Mouse (Mus musculus) heart, postnatal 14 days (tissue): Measurements from ENCODE around the gene A930004D18Rik. TPM values are rescaled to one million over a fixed set of nuclear protein-coding genes. Genes with fewer than 3 reads are reported as not detected.
A peak's percentile ranks its signal among the peaks of the same experiment; 100 is the strongest.

ENCODE experiments used
- DNase-seq, 2 experiments: peaks; one replicate each; pipeline ENCODE4 v3.0.0; 2021 to 2022
- intact Hi-C: fragments of 180-260 bp; cut with DNase I; formaldehyde crosslinking; loops from one replicate; pipeline ENCODE4 v1.15.1; 2025
- total RNA-seq, 2 experiments: library from RNA; stranded (reverse); gene quantifications; 2 replicates each; pipeline ENCODE4 v1.2.3; 2021

A930004D18Rik gene
- total RNA-seq, 2 experiments from 2014 or later, result 3.1 to 4.0 TPM

GRCm38 (mm10) chr2:18053951-18054530 is 16.5 kb upstream of the A930004D18Rik start:
- DNase-seq, result peak; percentile 70 to 82
- intact Hi-C loops, result no loop called here

GRCm38 (mm10) chr2:18053243-18053950 is 15.9 kb upstream of the A930004D18Rik start:
- DNase-seq, result no peak
- intact Hi-C loops, result no loop called here

- no peak for DNase-seq
- intact Hi-C loops, result no loop called here
Measured at GRCm38 (mm10) chr2:18052581-18052980, 15.0 kb upstream of the A930004D18Rik start.

GRCm38 (mm10) chr2:18051831-18052170 is 14.3 kb upstream of the A930004D18Rik start:
- intact Hi-C loops, result no loop called here

GRCm38 (mm10) chr2:18051026-18051830 is 13.7 kb upstream of the A930004D18Rik start:
- DNase-seq, result no peak
- intact Hi-C loops, result no loop called here

More at GRCm38 (mm10) chr2:18051831-18052170, 14.3 kb upstream of the A930004D18Rik start:
- no peak for DNase-seq

- DNase-seq, result no peak
- intact Hi-C loops, result no loop called here
Measured at GRCm38 (mm10) chr2:18050541-18050985, 13.0 kb upstream of the A930004D18Rik start.

- intact Hi-C loops, result no loop called here
Measured at GRCm38 (mm10) chr2:18050018-18050417, 12.5 kb upstream of the A930004D18Rik start.

GRCm38 (mm10) chr2:18049279-18049821 is 11.8 kb upstream of the A930004D18Rik start:
- intact Hi-C loops, result loop anchor here (5.0 kb wide), 3 partner anchors 293 to 718 kb away; partner anchors contain the start of gene Commd3
- DNase-seq, result peak in 1 of 2 experiments; percentile 43

More at GRCm38 (mm10) chr2:18050018-18050417, 12.5 kb upstream of the A930004D18Rik start:
- DNase-seq, result no peak

- DNase-seq, result peak in 1 of 2 experiments; percentile 42
- intact Hi-C loops, result loop anchor here (5.0 kb wide), 3 partner anchors 294 to 719 kb away; partner anchors contain the start of gene Commd3
Measured at GRCm38 (mm10) chr2:18048453-18049075, 11.0 kb upstream of the A930004D18Rik start, which contains the start of gene Skida1. Gene Skida1, minus strand, starts transcription at chr2:18049051.

GRCm38 (mm10) chr2:18047646-18048452 is 10.3 kb upstream of the A930004D18Rik start:
- DNase-seq, result peak; percentile 83 to 88
- intact Hi-C loops, result loop anchor here (2.0 to 5.0 kb wide), 4 partner anchors 17 to 719 kb away; partner anchors contain the start of gene Commd3

GRCm38 (mm10) chr2:18046758-18047645 is 9.5 kb upstream of the A930004D18Rik start:
- DNase-seq, result peak; percentile 74 to 77
- intact Hi-C loops, result loop anchor here (2.0 to 5.0 kb wide), 4 partner anchors 16 to 720 kb away; partner anchors contain the start of gene Commd3

GRCm38 (mm10) chr2:18046186-18046585 is 8.6 kb upstream of the A930004D18Rik start:
- DNase-seq, result no peak
- intact Hi-C loops, result loop anchor here (2.0 to 5.0 kb wide), 4 partner anchors 15 to 721 kb away; partner anchors contain the start of gene Commd3

GRCm38 (mm10) chr2:18045781-18046181 is 8.2 kb upstream of the A930004D18Rik start:
- intact Hi-C loops, result loop anchor here (2.0 to 5.0 kb wide), 4 partner anchors 15 to 722 kb away; partner anchors contain the start of gene Commd3

GRCm38 (mm10) chr2:18045143-18045780 is 7.7 kb upstream of the A930004D18Rik start:
- no peak for DNase-seq
- intact Hi-C loops, result loop anchor here (5.0 kb wide), 3 partner anchors 297 to 722 kb away; partner anchors contain the start of gene Commd3

More at GRCm38 (mm10) chr2:18045781-18046181, 8.2 kb upstream of the A930004D18Rik start:
- no peak for DNase-seq

- intact Hi-C loops, result no loop called here
Measured at GRCm38 (mm10) chr2:18041199-18041885, 3.8 kb upstream of the A930004D18Rik start.

GRCm38 (mm10) chr2:18040347-18041160 is 3.0 kb upstream of the A930004D18Rik start:
- intact Hi-C loops, result no loop called here
- DNase-seq, result no peak

More at GRCm38 (mm10) chr2:18041199-18041885, 3.8 kb upstream of the A930004D18Rik start:
- no peak for DNase-seq
